Mouse (Mus musculus): ENCODE measurements around the gene Nup107.

DNA sequence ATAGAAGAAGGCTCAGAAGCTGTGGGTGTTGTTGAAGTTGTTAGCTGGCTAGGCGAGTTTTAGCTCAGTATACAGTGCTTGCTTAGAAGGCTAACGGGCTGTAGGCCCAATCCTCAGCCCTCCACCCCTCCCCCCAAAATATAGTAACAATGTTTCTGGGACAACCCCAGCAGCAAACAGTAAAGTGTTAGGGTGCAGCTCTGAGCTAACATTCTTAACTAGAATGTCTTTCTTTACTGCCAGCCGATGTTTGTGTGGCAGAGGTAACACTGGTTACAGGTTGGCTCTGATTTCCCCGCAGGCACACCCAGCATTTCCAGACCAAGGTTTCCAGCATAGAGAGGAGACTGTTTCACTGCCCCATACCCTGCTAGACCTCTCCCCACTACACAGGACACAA lies 48.6 kb downstream of the Nup107 start:
- TF ChIP-seq POLR2A (IDR thresholded peaks at IDR 0.05; ENCODE audit: insufficient read depth, low read length), result no peak
- TF ChIP-seq CTCF (IDR thresholded peaks at IDR 0.05; ENCODE audit: low read depth, low read length), result no peak
- no peak for TF ChIP-seq EP300 (IDR thresholded peaks at IDR 0.05; ENCODE audit: insufficient read depth, low read depth, low read length)
